Mouse (Mus musculus): ENCODE results near the gene Tcf7l2. TPM values are rescaled to one million over a fixed set of nuclear protein-coding genes. Genes with fewer than 3 reads are reported as not detected.

Tcf7l2 gene
- polyA plus RNA-seq, 1 experiment from 2014 or later = 196 TPM

GRCm38 (mm10) chr19:55941253-55942125 lies 199.9 kb downstream of the Tcf7l2 start:
- WGBS = 22% methylated on average over 16 of the region's 16 CpGs
- H3K36me3 ChIP-seq (ENCODE audit: control insufficient read depth, insufficient read depth, low read length) = no peaks in the 10 kb centered on the region
- H3K27me3 ChIP-seq (replicated peaks; ENCODE audit: control insufficient read depth, insufficient read depth, low read length) = 0 out of 2 replicates have a peak, but pooled peaks cover 14% of the 10 kb centered on the region
- H3K27ac ChIP-seq (ENCODE audit: low read depth, low read length) = no peak overlapping the region
- peak overlapping the region; percentile 38 for H3K4me2 ChIP-seq (ENCODE audit: low read length)
- peaks cover 19% of the 10 kb centered on the region for H3K4me1 ChIP-seq (ENCODE audit: control insufficient read depth, insufficient read depth, low read length)
- no peak overlapping the region for H3K9ac ChIP-seq (ENCODE audit: low read length)
- no peak overlapping the region for H3K4me3 ChIP-seq (ENCODE audit: low read depth, low read length)
- peak; percentile 69 for ATAC-seq
- peak; percentile 55 for DNase-seq (ENCODE audit: low spot score)
- peaks cover 4% of the 10 kb centered on the region; the same call in 1 of the 2 replicates for H3K9me3 ChIP-seq (replicated peaks; ENCODE audit: control insufficient read depth, low read length)

GRCm38 (mm10) chr19:55951397-55951796 lies 209.8 kb downstream of the Tcf7l2 start:
- 75% methylated on average over 5 of the region's 5 CpGs for WGBS

DNA sequence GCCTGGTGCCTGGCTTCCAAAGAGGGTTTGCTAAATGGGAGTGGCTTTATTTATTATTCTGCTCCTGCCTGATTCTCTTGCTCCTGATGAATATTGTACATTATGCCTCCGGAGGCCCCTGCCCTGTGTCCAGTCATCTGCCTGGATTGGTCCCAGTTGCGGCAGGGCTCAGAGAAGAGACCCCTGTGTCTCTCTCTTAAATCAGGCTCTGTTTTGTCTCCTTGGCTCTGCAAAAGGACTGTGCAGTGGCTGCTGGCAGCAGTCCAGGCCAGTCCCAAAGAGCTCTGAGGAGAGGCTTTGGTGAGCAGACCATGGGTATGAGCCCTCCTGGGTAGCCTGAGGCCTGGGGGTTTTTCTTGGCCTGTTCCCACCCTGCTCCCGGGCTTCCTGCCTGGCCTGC lies 211.6 kb downstream of the Tcf7l2 start:
- H3K27me3 ChIP-seq (replicated peaks; ENCODE audit: control insufficient read depth, insufficient read depth, low read length) = no peaks in the 10 kb centered on the region
- peaks cover 7% of the 10 kb centered on the region; the same call in 1 of the 2 replicates for H3K4me1 ChIP-seq (ENCODE audit: control insufficient read depth, insufficient read depth, low read length)
- no peak overlapping the region for H3K4me3 ChIP-seq (ENCODE audit: low read depth, low read length)
- H3K27ac ChIP-seq (ENCODE audit: low read depth, low read length) = 0 out of 2 replicates have a peak overlapping the region, but pooled peaks have one; percentile 2
- H3K9me3 ChIP-seq (replicated peaks; ENCODE audit: control insufficient read depth, low read length) = no peaks in the 10 kb centered on the region
- no peaks in the 10 kb centered on the region for H3K36me3 ChIP-seq (ENCODE audit: control insufficient read depth, insufficient read depth, low read length)
- ATAC-seq (peak; percentile 60), DNase-seq (ENCODE audit: low spot score) (peak; percentile 80)
- H3K4me2 ChIP-seq (ENCODE audit: low read length) = no peak overlapping the region
- 13% methylated on average over 3 of the region's 3 CpGs for WGBS
- no peak overlapping the region for H3K9ac ChIP-seq (ENCODE audit: low read length)

More at GRCm38 (mm10) chr19:55951397-55951796, 209.8 kb downstream of the Tcf7l2 start:
- Histone ChIP-seq H3K4me1 (ENCODE audit: control insufficient read depth, insufficient read depth, low read length) (peaks cover 7% of the 10 kb centered on the region; the same call in 1 of the 2 replicates), H3K27me3 (replicated peaks; ENCODE audit: control insufficient read depth, insufficient read depth, low read length) (no peaks in the 10 kb centered on the region), H3K36me3 (ENCODE audit: control insufficient read depth, insufficient read depth, low read length) (no peaks in the 10 kb centered on the region), H3K4me3 (ENCODE audit: low read depth, low read length) (no peak overlapping the region), H3K27ac (ENCODE audit: low read depth, low read length) (no peak overlapping the region), H3K4me2 (ENCODE audit: low read length) (no peak overlapping the region), H3K9me3 (replicated peaks; ENCODE audit: control insufficient read depth, low read length) (no peaks in the 10 kb centered on the region), H3K9ac (ENCODE audit: low read length) (no peak overlapping the region)
- DNase-seq (ENCODE audit: low spot score) (peak; percentile 61), ATAC-seq (no peak)

DNA sequence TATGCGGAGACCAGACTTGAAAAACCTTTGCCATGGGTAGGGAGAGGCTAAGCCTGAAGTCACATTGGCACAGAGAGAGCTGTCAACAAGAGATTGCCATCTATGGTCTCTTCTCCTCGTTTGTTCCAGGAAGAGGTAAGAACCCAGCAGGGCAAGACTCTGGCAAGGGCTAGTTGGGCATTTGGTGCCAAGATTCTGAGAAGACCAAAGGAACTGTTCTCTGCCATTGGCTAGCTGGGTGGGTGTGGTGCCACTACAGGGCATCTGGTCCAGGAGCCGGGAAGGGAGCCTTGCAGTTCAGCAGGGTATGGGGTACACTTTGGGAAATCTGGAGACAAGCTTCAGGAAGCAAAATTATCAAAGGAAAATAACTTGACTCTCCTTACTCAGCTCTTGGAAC lies 213.5 kb downstream of the Tcf7l2 start:
- no peak overlapping the region for H3K27ac ChIP-seq (ENCODE audit: low read depth, low read length)
- H3K9me3 ChIP-seq (replicated peaks; ENCODE audit: control insufficient read depth, low read length) = no peaks in the 10 kb centered on the region; the same call in 1 of the 2 replicates
- no peak for DNase-seq (ENCODE audit: low spot score)
- H3K4me2 ChIP-seq (ENCODE audit: low read length) = no peak overlapping the region
- H3K9ac ChIP-seq (ENCODE audit: low read length) = no peak overlapping the region
- no peak overlapping the region for H3K4me3 ChIP-seq (ENCODE audit: low read depth, low read length)
- ATAC-seq = no peak
- 82% methylated on average over 3 of the region's 3 CpGs for WGBS
- H3K27me3 ChIP-seq (replicated peaks; ENCODE audit: control insufficient read depth, insufficient read depth, low read length) = no peaks in the 10 kb centered on the region
- H3K36me3 ChIP-seq (ENCODE audit: control insufficient read depth, insufficient read depth, low read length) = no peaks in the 10 kb centered on the region
- peaks cover 7% of the 10 kb centered on the region; the same call in 1 of the 2 replicates for H3K4me1 ChIP-seq (ENCODE audit: control insufficient read depth, insufficient read depth, low read length)

- Histone ChIP-seq H3K4me1 (ENCODE audit: control insufficient read depth, insufficient read depth, low read length) (peaks cover 7% of the 10 kb centered on the region; the same call in 1 of the 2 replicates), H3K36me3 (ENCODE audit: control insufficient read depth, insufficient read depth, low read length) (no peaks in the 10 kb centered on the region), H3K4me2 (ENCODE audit: low read length) (no peak overlapping the region), H3K9me3 (replicated peaks; ENCODE audit: control insufficient read depth, low read length) (no peaks in the 10 kb centered on the region; the same call in 1 of the 2 replicates), H3K27me3 (replicated peaks; ENCODE audit: control insufficient read depth, insufficient read depth, low read length) (no peaks in the 10 kb centered on the region), H3K9ac (ENCODE audit: low read length) (no peak overlapping the region), H3K4me3 (ENCODE audit: low read depth, low read length) (no peak overlapping the region), H3K27ac (ENCODE audit: low read depth, low read length) (no peak overlapping the region)
- ATAC-seq (no peak), DNase-seq (ENCODE audit: low spot score) (no peak)
- 88% methylated on average over 6 of the region's 6 CpGs for WGBS
Measured at GRCm38 (mm10) chr19:55956745-55957144, 215.1 kb downstream of the Tcf7l2 start.

- ATAC-seq (no peak), DNase-seq (ENCODE audit: low spot score) (no peak)
- Histone ChIP-seq H3K9me3 (replicated peaks; ENCODE audit: control insufficient read depth, low read length) (no peaks in the 10 kb centered on the region; the same call in 1 of the 2 replicates), H3K4me3 (ENCODE audit: low read depth, low read length) (no peak overlapping the region), H3K9ac (ENCODE audit: low read length) (no peak overlapping the region), H3K4me1 (ENCODE audit: control insufficient read depth, insufficient read depth, low read length) (no peaks in the 10 kb centered on the region), H3K4me2 (ENCODE audit: low read length) (no peak overlapping the region), H3K27ac (ENCODE audit: low read depth, low read length) (no peak overlapping the region), H3K36me3 (ENCODE audit: control insufficient read depth, insufficient read depth, low read length) (no peaks in the 10 kb centered on the region), H3K27me3 (replicated peaks; ENCODE audit: control insufficient read depth, insufficient read depth, low read length) (0 out of 2 replicates have a peak, but pooled peaks cover 4% of the 10 kb centered on the region)
- 95% methylated on average over 3 of the region's 3 CpGs for WGBS
Measured at GRCm38 (mm10) chr19:55964421-55964820, 222.8 kb downstream of the Tcf7l2 start.

- Histone ChIP-seq H3K4me1 (ENCODE audit: control insufficient read depth, insufficient read depth, low read length) (peaks cover 11% of the 10 kb centered on the region; the same call in 1 of the 2 replicates), H3K4me2 (ENCODE audit: low read length) (no peak overlapping the region), H3K4me3 (ENCODE audit: low read depth, low read length) (no peak overlapping the region), H3K9ac (ENCODE audit: low read length) (no peak overlapping the region), H3K27me3 (replicated peaks; ENCODE audit: control insufficient read depth, insufficient read depth, low read length) (0 out of 2 replicates have a peak, but pooled peaks cover 4% of the 10 kb centered on the region), H3K9me3 (replicated peaks; ENCODE audit: control insufficient read depth, low read length) (no peaks in the 10 kb centered on the region), H3K27ac (ENCODE audit: low read depth, low read length) (no peak overlapping the region), H3K36me3 (ENCODE audit: control insufficient read depth, insufficient read depth, low read length) (no peaks in the 10 kb centered on the region)
- 43% methylated on average over 7 of the region's 7 CpGs for WGBS
- DNase-seq (ENCODE audit: low spot score) = no peak
- ATAC-seq = no peak
Measured at GRCm38 (mm10) chr19:55966066-55966465, 224.4 kb downstream of the Tcf7l2 start.

DNA sequence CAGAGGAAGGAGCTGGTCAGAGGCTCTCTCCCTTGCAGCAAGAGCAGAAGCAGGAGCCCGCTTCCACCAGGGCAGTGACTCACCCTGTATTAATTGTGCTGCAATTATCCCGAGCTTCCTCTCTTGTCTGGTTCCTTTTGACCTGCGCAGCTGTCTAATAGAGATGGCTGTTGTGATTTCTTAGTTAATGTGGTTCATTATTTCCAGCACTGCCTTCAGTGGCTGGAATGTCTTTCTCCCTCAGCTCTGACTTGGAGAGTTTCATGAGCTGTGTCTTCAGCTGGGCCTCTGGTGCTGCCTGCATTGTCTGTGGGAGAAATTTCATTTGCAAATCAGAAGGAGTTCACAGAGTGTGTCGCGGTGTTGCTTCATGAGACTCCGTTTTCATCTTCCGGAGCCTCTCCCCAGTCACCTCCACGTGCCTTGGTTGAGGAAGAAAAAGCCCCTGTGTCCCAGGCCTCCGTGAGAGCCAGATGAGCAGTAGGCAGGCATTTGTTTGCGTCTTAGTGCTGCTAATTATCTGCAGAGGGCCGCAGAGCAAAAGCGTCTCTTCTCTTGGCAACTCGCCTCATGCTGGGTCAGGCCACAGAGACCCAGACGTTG lies 228.4 kb downstream of the Tcf7l2 start:
- peaks cover 11% of the 10 kb centered on the region; the same call in 1 of the 2 replicates for H3K4me1 ChIP-seq (ENCODE audit: control insufficient read depth, insufficient read depth, low read length)
- 4% methylated on average over 14 of the region's 14 CpGs for whole genome bisulfite sequencing
- H3K36me3 ChIP-seq (ENCODE audit: control insufficient read depth, insufficient read depth, low read length) = no peaks in the 10 kb centered on the region
- ATAC-seq = peak; percentile 55; the same call in 1 of the 2 replicates
- H3K9ac ChIP-seq (ENCODE audit: low read length) = no peak overlapping the region
- no peak overlapping the region for H3K4me2 ChIP-seq (ENCODE audit: low read length)
- no peak overlapping the region for H3K27ac ChIP-seq (ENCODE audit: low read depth, low read length)
- H3K4me3 ChIP-seq (ENCODE audit: low read depth, low read length) = no peak overlapping the region
- peak; percentile 42 for DNase-seq (ENCODE audit: low spot score)
- H3K9me3 ChIP-seq (replicated peaks; ENCODE audit: control insufficient read depth, low read length) = no peaks in the 10 kb centered on the region
- H3K27me3 ChIP-seq (replicated peaks; ENCODE audit: control insufficient read depth, insufficient read depth, low read length) = 0 out of 2 replicates have a peak, but pooled peaks cover 4% of the 10 kb centered on the region
